Mouse (Mus musculus) embryo, embryonic 10.5 days (tissue): ENCODE data around the gene Tef.
A peak's percentile ranks its signal among the peaks of the same experiment; 100 is the strongest.

Experiments
- DNase-seq: peaks from one replicate; pipeline ENCODE4 v3.0.0-alpha.2; 2015; ENCODE audit warnings: low spot score

Tef gene

GRCm38 (mm10) chr15:81798421-81798820 lies 3.8 kb upstream of the Tef start:
- no peak for DNase-seq

DNA sequence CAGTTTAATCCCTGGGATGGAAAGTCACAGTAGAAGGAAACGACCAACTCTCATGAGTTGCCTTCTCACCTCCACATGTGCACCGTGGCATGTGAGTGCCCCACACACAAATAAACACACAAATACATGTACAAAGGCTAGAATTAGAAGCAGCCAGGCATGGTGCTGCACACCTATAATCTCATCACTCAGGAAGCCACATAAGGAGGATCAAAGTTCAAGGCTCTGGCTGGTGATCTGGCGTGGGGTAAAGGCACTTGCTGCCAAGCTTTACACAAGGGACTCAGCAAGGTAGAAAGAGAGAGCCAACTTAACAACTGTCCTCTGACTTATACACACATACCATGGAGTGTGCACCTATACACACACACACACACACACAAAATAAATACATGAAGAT lies 1.8 kb upstream of the Tef start:
- no peak for DNase-seq

DNA sequence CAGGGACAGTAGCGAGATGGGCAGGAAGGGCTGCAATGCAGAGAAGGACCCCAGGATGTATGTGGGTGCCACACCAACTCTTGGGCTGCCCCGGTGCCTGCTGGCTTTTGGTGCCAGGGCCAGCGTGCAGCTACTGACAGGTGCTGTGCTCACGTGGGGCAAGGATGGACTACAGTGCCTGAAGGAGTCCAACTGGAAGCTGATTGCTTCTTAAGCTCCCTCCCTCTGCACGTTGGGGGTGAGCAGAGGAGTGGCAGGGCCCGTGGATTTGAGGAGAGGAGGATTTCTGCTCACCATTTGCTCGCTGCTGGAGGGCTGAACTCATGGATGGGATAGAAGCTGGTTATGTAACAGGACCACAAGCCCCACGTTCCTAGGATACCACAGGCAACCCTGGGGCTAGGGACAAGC lies 725 bp downstream of the Tef start:
- no peak for DNase-seq

DNA sequence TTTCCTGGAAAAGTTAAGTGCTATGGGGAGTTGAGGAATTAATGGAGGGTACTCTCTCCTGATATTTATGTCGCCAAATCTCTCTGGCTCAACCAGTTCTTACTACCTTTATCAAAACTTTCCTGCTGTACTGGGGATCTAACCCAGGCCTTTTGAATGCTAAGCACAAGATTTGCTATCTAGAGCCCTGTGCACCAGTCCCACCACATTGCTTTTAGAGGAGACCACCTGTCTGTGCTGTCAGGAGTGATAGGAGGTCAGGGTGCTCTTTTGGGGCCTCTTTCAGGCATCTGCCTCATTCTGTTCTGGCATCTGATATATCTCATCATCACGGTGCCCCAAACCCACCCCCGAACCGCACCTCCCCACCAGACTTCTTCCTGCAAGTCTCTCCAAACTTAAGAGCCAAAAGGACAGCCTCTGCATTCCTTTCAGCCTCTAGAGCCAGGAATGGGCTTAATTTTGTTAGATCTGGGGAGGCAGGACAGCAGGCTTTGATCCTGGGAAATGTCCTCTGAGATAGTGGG lies 1.3 kb downstream of the Tef start:
- DNase-seq = no peak

- no peak for DNase-seq
Observed at GRCm38 (mm10) chr15:81804172-81804571, 2.0 kb downstream of the Tef start.

GRCm38 (mm10) chr15:81804883-81805282 lies 2.7 kb downstream of the Tef start:
- no peak for DNase-seq

DNA sequence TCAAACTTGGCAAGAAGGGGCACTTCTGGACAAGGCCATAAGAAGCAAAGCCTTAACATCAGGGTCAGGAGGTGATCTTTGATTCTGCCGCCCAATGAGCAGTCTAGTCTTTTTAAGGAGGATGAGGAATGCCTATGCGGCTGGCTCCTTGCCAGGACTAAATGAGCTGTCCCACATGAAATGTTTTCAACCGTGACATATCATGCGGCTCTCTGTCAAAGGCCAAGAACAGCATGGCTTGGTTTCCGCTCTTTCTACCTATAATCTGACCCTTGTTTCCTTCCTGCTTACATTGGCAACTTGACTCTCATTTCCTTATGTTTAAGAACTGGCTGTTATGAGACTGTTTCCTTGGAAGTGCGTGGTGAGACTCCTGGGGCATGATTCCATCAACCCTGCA lies 3.4 kb downstream of the Tef start:
- peak; percentile 43 for DNase-seq

GRCm38 (mm10) chr15:81806621-81807404 lies 4.6 kb downstream of the Tef start:
- no peak for DNase-seq

GRCm38 (mm10) chr15:81808799-81809198 lies 6.6 kb downstream of the Tef start:
- DNase-seq = no peak

GRCm38 (mm10) chr15:81809550-81809949 lies 7.3 kb downstream of the Tef start:
- DNase-seq = no peak

- DNase-seq = peak; percentile 68
Observed at GRCm38 (mm10) chr15:81810150-81810549, 7.9 kb downstream of the Tef start.

DNA sequence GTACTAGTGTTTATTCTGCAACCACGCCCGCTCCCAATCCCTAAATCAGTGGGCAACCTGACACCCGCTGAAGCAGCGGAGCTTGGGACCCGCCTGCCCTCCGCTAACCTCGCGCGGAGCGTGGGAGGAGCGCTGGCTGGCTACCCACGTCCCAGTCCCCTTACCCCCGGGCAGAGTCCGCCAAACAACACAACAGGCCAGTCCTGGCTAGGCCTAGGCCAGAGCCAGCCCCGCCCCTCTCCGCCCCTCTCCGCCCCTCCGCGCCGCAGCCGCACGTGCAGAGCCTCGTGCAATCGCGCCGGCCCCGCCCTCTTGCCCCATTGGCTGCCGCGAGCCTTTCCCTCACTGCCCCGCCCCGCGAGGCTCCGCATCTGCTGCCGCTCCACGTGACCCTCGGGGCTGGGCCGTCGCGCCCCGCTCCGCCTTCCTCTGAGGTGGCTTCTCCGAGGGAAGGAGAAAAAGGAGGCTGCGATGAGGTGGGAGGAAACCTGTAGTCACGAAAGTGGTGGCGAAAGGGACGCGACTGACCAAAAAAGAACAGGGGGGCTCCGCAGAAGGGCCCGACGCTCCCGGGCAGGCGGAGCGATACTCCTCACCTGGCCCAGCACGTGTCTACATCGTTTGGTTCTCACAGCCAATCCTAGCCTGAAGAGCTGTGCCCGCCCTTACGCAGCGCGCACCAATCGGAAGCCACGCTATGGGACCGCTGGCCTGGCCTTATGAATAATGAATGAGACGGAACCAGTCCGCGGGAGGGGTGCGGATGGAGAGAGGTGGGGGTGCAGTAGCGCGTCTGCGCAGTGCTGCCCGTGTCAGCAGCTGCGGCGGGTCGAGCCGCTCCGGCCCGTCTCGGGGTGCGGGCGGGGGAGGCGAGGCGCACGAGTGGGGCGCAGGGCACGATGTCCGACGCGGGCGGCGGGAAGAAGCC lies 8.7 kb downstream of the Tef start:
- peak; percentile 99 for DNase-seq

DNA sequence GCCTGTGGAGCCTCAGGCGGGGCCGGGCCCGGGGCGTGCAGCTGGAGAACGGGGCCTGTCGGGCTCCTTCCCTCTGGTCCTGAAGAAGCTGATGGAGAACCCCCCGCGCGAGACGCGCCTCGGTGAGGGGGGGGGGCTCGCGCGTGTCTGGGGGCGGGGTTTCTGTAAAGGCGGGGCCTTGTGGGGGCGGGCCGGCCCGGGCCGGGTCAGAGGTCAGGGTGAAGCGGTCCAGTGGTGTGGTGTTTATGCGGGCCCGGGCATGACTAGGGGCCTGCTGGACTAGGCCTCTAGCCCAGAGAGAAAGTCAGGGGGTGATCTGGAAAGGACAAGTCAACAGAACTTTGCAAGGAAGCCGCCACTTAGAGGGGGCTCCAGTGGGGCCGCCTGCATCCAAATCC lies 9.4 kb downstream of the Tef start:
- DNase-seq = peak; percentile 66

- no peak for DNase-seq
Observed at GRCm38 (mm10) chr15:81812287-81812686, 10.1 kb downstream of the Tef start.

DNA sequence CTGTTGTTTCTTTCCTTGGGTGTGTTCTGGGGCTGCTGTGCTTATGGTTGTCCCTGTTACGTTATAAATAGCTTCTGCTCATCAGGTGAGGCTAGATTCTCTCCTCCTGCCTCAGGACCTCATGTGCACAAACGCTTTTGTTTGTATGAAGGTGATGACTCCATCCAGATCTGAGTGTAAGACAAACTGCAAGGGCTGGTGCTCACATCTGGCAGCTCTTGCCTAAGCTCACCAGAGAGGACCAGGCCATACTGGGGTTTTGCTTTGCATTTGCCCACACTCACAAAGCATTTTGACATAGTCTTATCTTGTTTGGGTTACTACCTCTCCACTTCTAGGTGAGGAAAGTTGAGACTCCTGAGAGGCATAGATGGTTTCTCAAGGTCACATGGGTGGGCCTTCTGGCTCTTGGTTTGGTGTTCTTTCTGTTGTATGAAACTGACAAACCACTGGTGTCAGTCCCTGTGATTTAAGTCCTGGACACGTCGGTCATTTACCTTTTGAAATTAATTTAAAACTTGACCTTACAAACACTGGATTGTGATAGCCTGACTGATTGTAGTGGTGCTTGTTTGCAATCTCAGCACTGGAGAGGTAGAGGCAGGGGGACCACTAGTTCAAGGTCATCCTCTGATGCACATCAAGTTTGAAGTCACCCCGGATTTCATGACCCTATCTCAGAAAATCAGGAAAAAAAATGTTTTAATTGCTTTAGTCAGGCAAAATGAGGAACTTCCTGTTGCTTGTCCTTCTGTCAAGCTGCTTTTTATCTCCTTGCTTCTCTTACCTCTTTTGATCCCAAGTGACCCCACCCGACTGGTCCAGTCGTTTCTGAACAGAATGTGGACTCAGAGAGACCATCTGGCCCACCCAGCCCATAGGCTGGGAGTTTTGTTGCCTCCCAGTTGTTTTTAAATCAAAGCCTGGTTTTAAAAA lies 10.7 kb downstream of the Tef start:
- no peak for DNase-seq

DNA sequence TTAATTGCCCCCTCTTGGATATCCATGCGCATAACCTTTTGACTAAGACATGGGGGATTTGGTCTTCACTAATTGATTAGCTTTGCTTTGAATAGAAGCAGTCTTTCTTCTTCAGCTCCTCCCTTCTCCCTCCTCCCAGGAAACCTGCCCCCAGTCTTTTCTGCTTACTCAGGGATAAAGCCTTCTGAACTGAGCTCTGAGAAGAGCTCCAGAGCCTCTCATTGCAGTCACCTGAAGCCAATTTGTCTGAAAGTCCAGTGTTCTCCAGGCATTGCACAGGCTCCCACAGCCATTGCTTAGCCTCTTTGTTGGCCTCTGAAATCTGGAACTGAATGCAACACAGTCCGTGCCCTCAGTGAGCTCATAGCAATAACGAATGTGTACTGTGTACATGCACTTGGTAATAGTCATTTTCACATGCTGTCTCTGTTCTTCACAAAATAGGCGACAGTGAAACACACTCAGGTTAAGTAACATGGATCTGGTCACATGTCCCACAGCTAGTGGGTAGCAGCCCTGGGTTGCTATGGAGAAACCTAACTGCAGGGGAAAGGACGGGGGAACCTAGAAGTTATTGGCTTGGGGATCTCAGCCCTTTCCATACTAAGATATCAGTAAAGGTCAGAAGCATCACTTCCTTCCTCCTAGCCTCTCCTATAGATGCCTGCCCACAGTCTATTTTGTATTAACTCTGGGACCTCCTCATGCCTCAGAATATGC lies 11.9 kb downstream of the Tef start:
- DNase-seq = no peak

DNA sequence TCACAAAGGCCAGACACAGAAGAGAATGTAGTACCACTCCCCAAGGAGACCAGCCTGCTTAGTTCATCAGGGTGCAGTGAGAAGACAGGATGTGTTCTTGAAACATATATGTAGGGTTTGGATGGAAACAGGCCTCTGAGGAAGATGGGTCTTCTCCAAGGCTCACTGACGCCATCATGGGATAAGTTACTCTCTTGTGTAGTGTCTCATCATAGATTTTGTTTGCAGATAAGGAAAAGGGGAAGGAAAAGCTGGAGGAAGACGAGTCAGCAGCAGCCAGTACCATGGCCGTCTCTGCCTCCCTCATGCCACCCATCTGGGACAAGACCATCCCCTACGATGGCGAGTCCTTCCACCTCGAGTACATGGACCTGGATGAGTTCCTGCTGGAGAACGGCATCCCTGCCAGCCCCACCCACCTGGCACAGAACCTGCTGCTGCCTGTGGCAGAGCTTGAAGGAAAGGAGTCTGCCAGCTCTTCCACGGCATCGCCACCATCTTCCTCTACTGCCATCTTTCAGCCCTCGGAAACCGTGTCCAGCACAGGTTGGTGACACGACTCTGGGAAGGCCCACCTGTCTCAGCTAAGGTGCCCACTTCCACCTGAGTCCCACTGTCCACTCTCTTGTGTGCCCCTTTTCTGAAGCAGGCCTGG lies 12.6 kb downstream of the Tef start:
- no peak for DNase-seq

DNA sequence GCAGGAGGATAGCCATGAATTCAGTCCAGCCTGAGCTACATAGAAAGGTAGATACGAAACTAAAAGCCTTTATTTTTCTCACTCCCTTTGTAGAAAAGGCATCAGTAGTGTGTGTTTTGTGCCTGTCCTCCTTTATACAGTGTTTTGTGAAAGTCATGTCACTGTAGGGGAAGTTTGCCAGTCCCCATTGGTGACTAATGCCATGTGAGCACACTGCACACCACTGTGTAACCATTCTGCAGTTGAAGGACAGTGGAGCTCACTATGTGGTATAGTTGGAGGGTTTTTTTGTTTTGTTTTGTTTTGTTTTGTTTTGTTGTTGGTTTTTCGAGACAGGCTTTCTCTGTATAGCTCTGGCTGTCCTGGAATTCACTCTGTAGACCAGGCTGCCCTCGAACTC lies 16.2 kb downstream of the Tef start:
- DNase-seq = no peak

- no peak for DNase-seq
Observed at GRCm38 (mm10) chr15:81822631-81823030, 20.4 kb downstream of the Tef start.

GRCm38 (mm10) chr15:81824832-81825231 lies 22.6 kb downstream of the Tef start:
- DNase-seq = no peak
